Mouse (Mus musculus): ENCODE data around the gene Astn2. TPM values are rescaled to one million over a fixed set of nuclear protein-coding genes. Genes with fewer than 3 reads are reported as not detected.

Astn2 gene
- polyA plus RNA-seq, 1 experiment: not detected

DNA sequence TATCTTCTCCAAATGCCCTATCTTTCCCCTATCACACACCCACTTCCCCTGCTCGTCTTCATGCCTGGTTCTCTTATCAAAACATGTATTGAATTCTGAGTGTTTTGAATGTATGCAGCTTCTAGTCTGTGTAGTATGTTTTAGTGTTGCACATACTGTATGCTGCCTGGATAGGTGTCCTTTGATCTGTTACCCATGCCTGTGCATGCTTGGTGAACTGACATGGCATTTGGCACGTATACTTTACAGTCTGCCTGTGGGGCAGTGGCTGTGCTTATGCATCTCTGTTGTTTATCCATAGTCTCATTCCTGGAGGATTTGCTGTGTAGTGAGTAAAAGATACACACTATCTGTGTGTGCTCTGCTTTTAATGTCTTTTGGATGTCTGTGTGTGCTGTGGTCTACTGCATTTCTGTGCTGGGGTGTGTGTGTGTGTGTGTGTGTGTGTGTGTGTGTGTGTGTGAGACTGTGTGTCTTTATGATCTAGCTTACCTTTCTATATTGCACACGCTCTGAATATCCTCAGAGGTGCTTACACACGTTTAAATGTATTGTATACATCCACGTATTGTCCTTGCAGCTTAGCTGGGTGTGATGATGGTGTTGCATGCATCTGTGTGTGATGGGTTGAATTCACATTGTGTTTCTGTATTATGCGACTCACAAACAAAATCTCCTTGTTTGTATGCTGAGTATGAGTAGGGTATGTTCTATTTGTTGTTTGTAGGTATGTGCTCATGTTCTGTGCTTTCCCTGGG is 908.5 kb downstream of the Astn2 start:
- TF ChIP-seq USF1 (IDR thresholded peaks at IDR 0.05; ENCODE audit: low read depth) (no peak), MYOD1 (IDR thresholded peaks at IDR 0.05; ENCODE audit: control insufficient read depth, insufficient read length, low read depth) (no peak), MAX (IDR thresholded peaks at IDR 0.05) (no peak), CTCF (IDR thresholded peaks at IDR 0.05; ENCODE audit: control insufficient read depth, insufficient read depth, insufficient read length) (no peak), FOSL1 (IDR thresholded peaks at IDR 0.05; ENCODE audit: insufficient read depth, low read length, poor library complexity, severe bottlenecking) (no peak)
- H3K27me3 ChIP-seq (ENCODE audit: control insufficient read depth, insufficient read depth, insufficient read length): no peaks in the 10 kb centered on the region
- H3K79me2 ChIP-seq (ENCODE audit: control insufficient read depth, insufficient read depth): no peaks in the 10 kb centered on the region
- H3ac ChIP-seq (ENCODE audit: control insufficient read depth, insufficient read length, low read depth): no peak overlapping the region
- H3K4me3 ChIP-seq (ENCODE audit: insufficient read depth, poor library complexity, severe bottlenecking): no peak overlapping the region
- H3K36me3 ChIP-seq (ENCODE audit: control insufficient read depth, insufficient read depth): no peaks in the 10 kb centered on the region
- H3K79me3 ChIP-seq (ENCODE audit: low read depth): no peaks in the 10 kb centered on the region

DNA sequence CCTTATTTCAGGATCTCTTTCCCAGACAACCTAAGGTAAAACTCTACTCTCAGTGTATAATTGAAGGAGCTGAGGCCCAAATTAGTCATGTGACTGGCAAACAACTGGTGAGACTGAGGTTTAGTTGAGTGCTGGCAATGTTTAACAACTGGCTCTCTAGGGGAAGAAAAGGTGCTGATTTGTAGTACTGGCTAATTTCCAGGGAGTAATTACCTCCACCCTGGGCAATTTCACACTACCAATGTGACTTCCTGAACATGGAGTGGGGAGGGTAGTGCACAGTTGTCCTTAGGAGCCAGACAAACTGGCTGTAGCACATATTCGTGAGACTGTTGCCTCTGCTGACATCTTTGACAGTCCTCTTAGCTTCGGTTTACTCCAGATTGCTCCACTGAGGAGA is 912.9 kb downstream of the Astn2 start:
- Histone ChIP-seq H3K79me2 (ENCODE audit: control insufficient read depth, insufficient read depth) (no peaks in the 10 kb centered on the region), H3K4me3 (ENCODE audit: insufficient read depth, poor library complexity, severe bottlenecking) (no peak overlapping the region), H3K79me3 (ENCODE audit: low read depth) (no peaks in the 10 kb centered on the region), H3K27me3 (ENCODE audit: control insufficient read depth, insufficient read depth, insufficient read length) (no peaks in the 10 kb centered on the region), H3ac (ENCODE audit: control insufficient read depth, insufficient read length, low read depth) (no peak overlapping the region), H3K36me3 (ENCODE audit: control insufficient read depth, insufficient read depth) (no peaks in the 10 kb centered on the region)
- no peak for TF ChIP-seq CEBPB (IDR thresholded peaks at IDR 0.05; ENCODE audit: low read depth)
- no peak for TF ChIP-seq MYOG (IDR thresholded peaks at IDR 0.05; ENCODE audit: control insufficient read depth, extremely low read depth, insufficient read length)
- TF ChIP-seq MAX (IDR thresholded peaks at IDR 0.05): no peak
- no peak for TF ChIP-seq CTCF (IDR thresholded peaks at IDR 0.05; ENCODE audit: control insufficient read depth, insufficient read depth, insufficient read length)
- no peak for TF ChIP-seq USF1 (IDR thresholded peaks at IDR 0.05; ENCODE audit: low read depth)
- no peak for TF ChIP-seq FOSL1 (IDR thresholded peaks at IDR 0.05; ENCODE audit: insufficient read depth, low read length, poor library complexity, severe bottlenecking)
- no peak for TF ChIP-seq MYOD1 (IDR thresholded peaks at IDR 0.05; ENCODE audit: control insufficient read depth, insufficient read length, low read depth)

GRCm38 (mm10) chr4:65489711-65490110 is 914.7 kb downstream of the Astn2 start:
- no peaks in the 10 kb centered on the region for H3K79me3 ChIP-seq (ENCODE audit: low read depth)
- no peak overlapping the region for H3ac ChIP-seq (ENCODE audit: control insufficient read depth, insufficient read length, low read depth)
- H3K27me3 ChIP-seq (ENCODE audit: control insufficient read depth, insufficient read depth, insufficient read length): no peaks in the 10 kb centered on the region
- H3K4me3 ChIP-seq (ENCODE audit: insufficient read depth, poor library complexity, severe bottlenecking): no peak overlapping the region
- H3K36me3 ChIP-seq (ENCODE audit: control insufficient read depth, insufficient read depth): no peaks in the 10 kb centered on the region
- no peaks in the 10 kb centered on the region for H3K79me2 ChIP-seq (ENCODE audit: control insufficient read depth, insufficient read depth)
- TF ChIP-seq CTCF (IDR thresholded peaks at IDR 0.05; ENCODE audit: control insufficient read depth, insufficient read depth, insufficient read length) (no peak), CEBPB (IDR thresholded peaks at IDR 0.05; ENCODE audit: low read depth) (no peak), MAX (IDR thresholded peaks at IDR 0.05) (no peak), USF1 (IDR thresholded peaks at IDR 0.05; ENCODE audit: low read depth) (no peak), FOSL1 (IDR thresholded peaks at IDR 0.05; ENCODE audit: insufficient read depth, low read length, poor library complexity, severe bottlenecking) (no peak), MYOG (IDR thresholded peaks at IDR 0.05; ENCODE audit: control insufficient read depth, extremely low read depth, insufficient read length) (no peak), MYOD1 (IDR thresholded peaks at IDR 0.05; ENCODE audit: control insufficient read depth, insufficient read length, low read depth) (no peak)

DNA sequence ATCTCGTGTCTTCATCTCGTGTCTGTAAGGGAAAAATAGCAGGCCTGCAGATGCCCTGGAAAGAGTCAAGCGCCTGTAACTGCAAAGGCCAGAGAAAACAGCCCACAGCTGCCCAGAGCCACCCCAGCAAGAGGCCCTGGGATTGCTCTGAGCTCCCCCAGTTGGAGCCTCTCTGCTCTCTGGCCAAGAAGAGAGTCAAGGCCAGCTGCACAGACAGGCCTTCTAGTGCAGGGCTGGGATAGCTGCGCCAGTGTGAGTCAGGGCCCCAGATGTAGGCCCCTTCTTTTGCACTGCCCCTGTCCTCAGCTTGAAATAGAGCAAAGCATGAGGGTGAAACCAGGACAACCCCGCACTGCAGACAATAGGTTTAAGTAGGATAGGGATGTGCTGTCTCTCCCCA is 922.8 kb downstream of the Astn2 start:
- Histone ChIP-seq H3K4me3 (ENCODE audit: insufficient read depth, poor library complexity, severe bottlenecking) (no peak overlapping the region), H3K36me3 (ENCODE audit: control insufficient read depth, insufficient read depth) (no peaks in the 10 kb centered on the region), H3K79me2 (ENCODE audit: control insufficient read depth, insufficient read depth) (no peaks in the 10 kb centered on the region), H3K79me3 (ENCODE audit: low read depth) (no peaks in the 10 kb centered on the region), H3ac (ENCODE audit: control insufficient read depth, insufficient read length, low read depth) (no peak overlapping the region), H3K27me3 (ENCODE audit: control insufficient read depth, insufficient read depth, insufficient read length) (no peaks in the 10 kb centered on the region)
- TF ChIP-seq CTCF (IDR thresholded peaks at IDR 0.05; ENCODE audit: control insufficient read depth, insufficient read depth, insufficient read length) (no peak), MYOG (IDR thresholded peaks at IDR 0.05; ENCODE audit: control insufficient read depth, extremely low read depth, insufficient read length) (no peak), MYOD1 (IDR thresholded peaks at IDR 0.05; ENCODE audit: control insufficient read depth, insufficient read length, low read depth) (no peak), CEBPB (IDR thresholded peaks at IDR 0.05; ENCODE audit: low read depth) (no peak), MAX (IDR thresholded peaks at IDR 0.05) (no peak), FOSL1 (IDR thresholded peaks at IDR 0.05; ENCODE audit: insufficient read depth, low read length, poor library complexity, severe bottlenecking) (no peak), USF1 (IDR thresholded peaks at IDR 0.05; ENCODE audit: low read depth) (no peak)

DNA sequence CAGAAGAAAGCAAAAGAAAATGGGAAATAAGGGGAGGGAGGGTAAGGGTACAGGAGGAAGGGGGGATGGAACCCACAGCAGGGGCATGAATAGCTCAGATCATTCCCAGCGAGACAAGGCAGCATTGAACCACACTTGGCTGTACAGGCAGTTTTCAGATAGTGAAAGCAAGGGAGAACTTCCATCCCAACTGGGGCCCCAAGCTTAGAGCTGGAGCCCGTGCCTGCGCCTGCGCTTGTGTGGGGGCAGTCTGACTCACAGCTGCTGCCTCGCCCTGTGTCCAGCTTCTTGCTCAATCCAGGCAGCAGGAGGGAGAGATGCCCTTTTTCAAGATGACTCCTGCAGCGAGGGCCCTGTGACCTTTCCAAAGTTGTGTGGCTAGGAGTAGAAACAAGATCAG is 927.3 kb downstream of the Astn2 start:
- H3K27me3 ChIP-seq (ENCODE audit: control insufficient read depth, insufficient read depth, insufficient read length): no peaks in the 10 kb centered on the region
- H3K4me3 ChIP-seq (ENCODE audit: insufficient read depth, poor library complexity, severe bottlenecking): no peak overlapping the region
- no peaks in the 10 kb centered on the region for H3K36me3 ChIP-seq (ENCODE audit: control insufficient read depth, insufficient read depth)
- TF ChIP-seq MAX (IDR thresholded peaks at IDR 0.05) (no peak), CEBPB (IDR thresholded peaks at IDR 0.05; ENCODE audit: low read depth) (peak; percentile 92)
- no peaks in the 10 kb centered on the region for H3K79me3 ChIP-seq (ENCODE audit: low read depth)
- no peaks in the 10 kb centered on the region for H3K79me2 ChIP-seq (ENCODE audit: control insufficient read depth, insufficient read depth)
- peak overlapping the region; percentile 30 for H3ac ChIP-seq (ENCODE audit: control insufficient read depth, insufficient read length, low read depth)

DNA sequence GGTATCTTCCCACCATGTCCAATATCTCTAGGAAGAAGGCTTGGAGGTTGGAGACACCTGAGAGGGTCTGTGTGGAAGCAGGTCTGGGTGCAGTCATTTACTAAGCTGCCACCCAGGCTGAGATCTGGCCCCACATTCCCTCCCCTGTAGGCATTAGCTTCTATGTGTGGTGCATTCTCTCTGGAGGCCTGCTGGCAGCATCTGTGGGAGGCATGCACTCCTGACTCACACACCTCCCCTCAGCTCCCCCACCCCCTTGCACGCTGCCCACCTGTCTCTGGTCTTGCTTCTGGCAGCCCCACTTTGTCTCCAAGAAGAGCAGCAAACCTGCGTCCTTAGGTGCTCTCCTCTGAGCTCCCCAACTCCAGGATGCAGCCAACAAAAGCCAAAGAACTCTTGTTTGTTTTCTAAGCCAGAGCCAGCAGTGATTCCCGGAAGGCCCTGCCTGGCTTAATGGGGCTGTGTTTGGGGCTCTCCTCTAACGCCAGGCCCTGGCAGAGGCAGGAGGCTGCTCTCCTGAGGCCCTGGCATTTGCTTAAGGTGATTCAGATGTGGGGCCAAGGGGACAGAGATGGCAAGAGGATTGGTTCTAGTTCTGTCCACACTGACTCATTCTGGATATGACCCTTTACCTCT is 928.4 kb downstream of the Astn2 start:
- TF ChIP-seq MYOG (IDR thresholded peaks at IDR 0.05; ENCODE audit: control insufficient read depth, extremely low read depth, insufficient read length) (no peak), CEBPB (IDR thresholded peaks at IDR 0.05; ENCODE audit: low read depth) (no peak), FOSL1 (IDR thresholded peaks at IDR 0.05; ENCODE audit: insufficient read depth, low read length, poor library complexity, severe bottlenecking) (no peak), CTCF (IDR thresholded peaks at IDR 0.05; ENCODE audit: control insufficient read depth, insufficient read depth, insufficient read length) (no peak), MAX (IDR thresholded peaks at IDR 0.05) (no peak), USF1 (IDR thresholded peaks at IDR 0.05; ENCODE audit: low read depth) (no peak), MYOD1 (IDR thresholded peaks at IDR 0.05; ENCODE audit: control insufficient read depth, insufficient read length, low read depth) (no peak)
- H3K36me3 ChIP-seq (ENCODE audit: control insufficient read depth, insufficient read depth): no peaks in the 10 kb centered on the region
- no peak overlapping the region for H3K4me3 ChIP-seq (ENCODE audit: insufficient read depth, poor library complexity, severe bottlenecking)

More for the DNA sequence above, 928.4 kb downstream of the Astn2 start:
- no peak overlapping the region for H3ac ChIP-seq (ENCODE audit: control insufficient read depth, insufficient read length, low read depth)
- no peaks in the 10 kb centered on the region for H3K79me2 ChIP-seq (ENCODE audit: control insufficient read depth, insufficient read depth)
- no peaks in the 10 kb centered on the region for H3K79me3 ChIP-seq (ENCODE audit: low read depth)
- no peaks in the 10 kb centered on the region for H3K27me3 ChIP-seq (ENCODE audit: control insufficient read depth, insufficient read depth, insufficient read length)
